Mouse (Mus musculus): ENCODE measurements around the gene Marcks. TPM values are rescaled to one million over a fixed set of nuclear protein-coding genes. Genes with fewer than 3 reads are reported as not detected.
A peak's percentile ranks its signal among the peaks of the same experiment; 100 is the strongest.

Marcks gene
- polyA plus RNA-seq, 1 experiment from 2014 or later, result 321 TPM

GRCm38 (mm10) chr10:37132671-37133070 is 6.0 kb downstream of the Marcks start:
- H3K4me2 ChIP-seq (replicated peaks), result no peak overlapping the region
- no peak for ATAC-seq (ENCODE audit: low FRiP score, low read depth)
- no peak overlapping the region for H3K9ac ChIP-seq (replicated peaks)
- no peaks in the 10 kb centered on the region for H3K27me3 ChIP-seq
- no peak overlapping the region for H3K4me3 ChIP-seq
- WGBS, result 91% methylated on average over 4 of the region's 4 CpGs
- no peak overlapping the region for H3K27ac ChIP-seq (replicated peaks)
- peaks cover 3% of the 10 kb centered on the region; the same call in 1 of the 2 replicates for H3K9me3 ChIP-seq
- peaks cover 7% of the 10 kb centered on the region; the same call in 1 of the 2 replicates for H3K4me1 ChIP-seq
- H3K36me3 ChIP-seq, result peaks cover 35% of the 10 kb centered on the region

- Histone ChIP-seq H3K36me3 (peaks cover 20% of the 10 kb centered on the region), H3K9me3 (peaks cover 3% of the 10 kb centered on the region; the same call in 1 of the 2 replicates), H3K4me1 (peaks cover 5% of the 10 kb centered on the region; the same call in 1 of the 2 replicates), H3K4me3 (no peak overlapping the region), H3K27ac (replicated peaks) (no peak overlapping the region), H3K27me3 (no peaks in the 10 kb centered on the region), H3K4me2 (replicated peaks) (no peak overlapping the region), H3K9ac (replicated peaks) (no peak overlapping the region)
- WGBS, result 89% methylated on average over 3 of the region's 3 CpGs
- ATAC-seq (ENCODE audit: low FRiP score, low read depth), result no peak
These were observed 9.1 kb downstream of the Marcks start for GRCm38 (mm10) chr10:37129652-37130051.

GRCm38 (mm10) chr10:37115329-37115728 is 23.4 kb downstream of the Marcks start:
- H3K27me3 ChIP-seq, result no peaks in the 10 kb centered on the region
- H3K4me3 ChIP-seq, result no peak overlapping the region
- no peak overlapping the region for H3K9ac ChIP-seq (replicated peaks)
- no peak overlapping the region for H3K4me2 ChIP-seq (replicated peaks)
- no peaks in the 10 kb centered on the region for H3K36me3 ChIP-seq
- H3K27ac ChIP-seq (replicated peaks), result no peak overlapping the region
- H3K9me3 ChIP-seq, result peaks cover 5% of the 10 kb centered on the region; the same call in 1 of the 2 replicates
- no peak for ATAC-seq (ENCODE audit: low FRiP score, low read depth)
- 70% methylated on average over 2 of the region's 2 CpGs for WGBS
- H3K4me1 ChIP-seq, result no peaks in the 10 kb centered on the region

GRCm38 (mm10) chr10:37112812-37113211 is 25.9 kb downstream of the Marcks start:
- 75% methylated on average over 4 of the region's 4 CpGs for WGBS

GRCm38 (mm10) chr10:37112362-37112761 is 26.4 kb downstream of the Marcks start:
- H3K4me3 ChIP-seq, result no peak overlapping the region
- no peaks in the 10 kb centered on the region for H3K36me3 ChIP-seq
- no peaks in the 10 kb centered on the region for H3K4me1 ChIP-seq
- no peak overlapping the region for H3K27ac ChIP-seq (replicated peaks)
- no peak for ATAC-seq (ENCODE audit: low FRiP score, low read depth)
- no peak overlapping the region for H3K9ac ChIP-seq (replicated peaks)
- H3K27me3 ChIP-seq, result no peaks in the 10 kb centered on the region
- WGBS, result 92% methylated on average over 3 of the region's 3 CpGs
- H3K9me3 ChIP-seq, result no peaks in the 10 kb centered on the region
- H3K4me2 ChIP-seq (replicated peaks), result no peak overlapping the region

More at GRCm38 (mm10) chr10:37112812-37113211, 25.9 kb downstream of the Marcks start:
- Histone ChIP-seq H3K27me3 (no peaks in the 10 kb centered on the region), H3K4me2 (replicated peaks) (no peak overlapping the region), H3K27ac (replicated peaks) (no peak overlapping the region), H3K4me1 (no peaks in the 10 kb centered on the region), H3K36me3 (no peaks in the 10 kb centered on the region), H3K9me3 (no peaks in the 10 kb centered on the region), H3K4me3 (no peak overlapping the region), H3K9ac (replicated peaks) (no peak overlapping the region)
- ATAC-seq (ENCODE audit: low FRiP score, low read depth), result no peak

- no peak for ATAC-seq (ENCODE audit: low FRiP score, low read depth)
- Histone ChIP-seq H3K9me3 (no peaks in the 10 kb centered on the region), H3K27ac (replicated peaks) (no peak overlapping the region), H3K9ac (replicated peaks) (no peak overlapping the region), H3K27me3 (no peaks in the 10 kb centered on the region), H3K4me1 (no peaks in the 10 kb centered on the region), H3K36me3 (no peaks in the 10 kb centered on the region), H3K4me2 (replicated peaks) (no peak overlapping the region), H3K4me3 (no peak overlapping the region)
- WGBS, result 67% methylated on average over 2 of the region's 2 CpGs
These were observed 27.3 kb downstream of the Marcks start for GRCm38 (mm10) chr10:37111432-37111831.

- H3K4me3 ChIP-seq, result no peak overlapping the region
- H3K36me3 ChIP-seq, result no peaks in the 10 kb centered on the region
- H3K9ac ChIP-seq (replicated peaks), result no peak overlapping the region
- H3K9me3 ChIP-seq, result no peaks in the 10 kb centered on the region
- H3K4me2 ChIP-seq (replicated peaks), result no peak overlapping the region
- H3K4me1 ChIP-seq, result no peaks in the 10 kb centered on the region
- no peaks in the 10 kb centered on the region for H3K27me3 ChIP-seq
- H3K27ac ChIP-seq (replicated peaks), result no peak overlapping the region
- 83% methylated on average over 4 of the region's 4 CpGs for WGBS
- ATAC-seq (ENCODE audit: low FRiP score, low read depth), result no peak
These were observed 31.7 kb downstream of the Marcks start for GRCm38 (mm10) chr10:37106871-37107627.

GRCm38 (mm10) chr10:37106303-37106702 is 32.4 kb downstream of the Marcks start:
- Histone ChIP-seq H3K27ac (replicated peaks) (no peak overlapping the region), H3K27me3 (no peaks in the 10 kb centered on the region), H3K4me1 (peaks cover 5% of the 10 kb centered on the region; the same call in 1 of the 2 replicates), H3K4me2 (replicated peaks) (no peak overlapping the region), H3K9me3 (no peaks in the 10 kb centered on the region), H3K4me3 (no peak overlapping the region), H3K9ac (replicated peaks) (no peak overlapping the region), H3K36me3 (no peaks in the 10 kb centered on the region)
- no peak for ATAC-seq (ENCODE audit: low FRiP score, low read depth)
- WGBS, result 92% methylated on average over 8 of the region's 8 CpGs

GRCm38 (mm10) chr10:37102227-37103080 is 36.3 kb downstream of the Marcks start:
- Histone ChIP-seq H3K4me3 (no peak overlapping the region), H3K9ac (replicated peaks) (no peak overlapping the region), H3K27me3 (no peaks in the 10 kb centered on the region), H3K27ac (replicated peaks) (0 out of 2 replicates have a peak overlapping the region, but pooled peaks have one; percentile 20), H3K4me2 (replicated peaks) (no peak overlapping the region), H3K9me3 (0 out of 2 replicates have a peak, but pooled peaks cover 2% of the 10 kb centered on the region), H3K36me3 (no peaks in the 10 kb centered on the region), H3K4me1 (peaks cover 5% of the 10 kb centered on the region; the same call in 1 of the 2 replicates)
- ATAC-seq (ENCODE audit: low FRiP score, low read depth), result no peak
- WGBS, result 53% methylated on average over 4 of the region's 4 CpGs

- ATAC-seq (ENCODE audit: low FRiP score, low read depth), result peak; percentile 30; the same call in 1 of the 2 replicates
- H3K27ac ChIP-seq (replicated peaks), result 0 out of 2 replicates have a peak overlapping the region, but pooled peaks have one; percentile 20
These were observed 37.0 kb downstream of the Marcks start for GRCm38 (mm10) chr10:37101733-37102132.

GRCm38 (mm10) chr10:37096529-37096928 is 42.2 kb downstream of the Marcks start:
- Histone ChIP-seq H3K4me3 (no peak overlapping the region), H3K9ac (replicated peaks) (no peak overlapping the region), H3K9me3 (0 out of 2 replicates have a peak, but pooled peaks cover 2% of the 10 kb centered on the region), H3K36me3 (no peaks in the 10 kb centered on the region), H3K4me2 (replicated peaks) (no peak overlapping the region), H3K4me1 (0 out of 2 replicates have a peak, but pooled peaks cover under 1% of the 10 kb centered on the region), H3K27me3 (no peaks in the 10 kb centered on the region), H3K27ac (replicated peaks) (no peak overlapping the region)
- ATAC-seq (ENCODE audit: low FRiP score, low read depth), result no peak
- 89% methylated on average over 3 of the region's 3 CpGs for WGBS

More at GRCm38 (mm10) chr10:37101733-37102132, 37.0 kb downstream of the Marcks start:
- WGBS, result 31% methylated on average over 2 of the region's 2 CpGs
- no peak overlapping the region for H3K4me3 ChIP-seq
- no peak overlapping the region for H3K4me2 ChIP-seq (replicated peaks)
- no peaks in the 10 kb centered on the region for H3K27me3 ChIP-seq
- 0 out of 2 replicates have a peak, but pooled peaks cover 2% of the 10 kb centered on the region for H3K9me3 ChIP-seq
- no peaks in the 10 kb centered on the region for H3K36me3 ChIP-seq
- no peak overlapping the region for H3K9ac ChIP-seq (replicated peaks)
- peaks cover 5% of the 10 kb centered on the region; the same call in 1 of the 2 replicates for H3K4me1 ChIP-seq
